Mouse (Mus musculus): Measurements from ENCODE around the gene Bud31. TPM values are rescaled to one million over a fixed set of nuclear protein-coding genes. Genes with fewer than 3 reads are reported as not detected.
A peak's percentile ranks its signal among the peaks of the same experiment; 100 is the strongest.
"Not testable (repeated sequence)": the region's sequence is repeated elsewhere in the genome, so short reads cannot be mapped to it uniquely, and the experiment has no call there.

Gene Bud31
- total RNA-seq, 2 experiments from 2014 or later = 48.5 to 54.9 TPM

GRCm38 (mm10) chr5:145123396-145123795, 16.8 kb upstream of the Bud31 start:
- DNase-seq (ENCODE audit: low spot score) = no peak

- DNase-seq (ENCODE audit: low spot score) = no peak
Observed at GRCm38 (mm10) chr5:145126580-145126979, 13.6 kb upstream of the Bud31 start.

DNA sequence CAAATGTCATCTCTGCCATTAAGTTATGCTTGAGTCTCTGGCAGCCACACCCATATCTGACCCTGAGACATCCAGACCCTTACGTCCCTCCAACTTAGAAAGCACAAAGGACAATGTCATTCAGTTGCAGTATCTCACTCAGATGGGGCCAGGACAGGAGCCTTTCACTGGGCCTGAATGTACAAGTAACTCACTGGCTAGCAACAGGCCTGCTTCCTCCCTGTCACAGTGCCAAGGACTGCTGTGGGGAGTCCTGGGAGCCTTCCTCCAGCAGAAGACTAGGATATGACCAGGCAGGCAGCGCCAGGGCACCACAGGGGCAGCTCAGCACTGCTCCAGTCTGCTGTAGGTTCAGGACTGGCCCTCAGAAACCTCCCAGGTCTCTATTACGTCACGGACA, 11.0 kb upstream of the Bud31 start:
- DNase-seq (ENCODE audit: low spot score) = no peak

- not testable (repeated sequence) for DNase-seq (ENCODE audit: low spot score)
Observed at GRCm38 (mm10) chr5:145129773-145130172, 10.4 kb upstream of the Bud31 start.

- DNase-seq (ENCODE audit: low spot score) = no peak
Observed at GRCm38 (mm10) chr5:145130191-145130590, 10.0 kb upstream of the Bud31 start.

DNA sequence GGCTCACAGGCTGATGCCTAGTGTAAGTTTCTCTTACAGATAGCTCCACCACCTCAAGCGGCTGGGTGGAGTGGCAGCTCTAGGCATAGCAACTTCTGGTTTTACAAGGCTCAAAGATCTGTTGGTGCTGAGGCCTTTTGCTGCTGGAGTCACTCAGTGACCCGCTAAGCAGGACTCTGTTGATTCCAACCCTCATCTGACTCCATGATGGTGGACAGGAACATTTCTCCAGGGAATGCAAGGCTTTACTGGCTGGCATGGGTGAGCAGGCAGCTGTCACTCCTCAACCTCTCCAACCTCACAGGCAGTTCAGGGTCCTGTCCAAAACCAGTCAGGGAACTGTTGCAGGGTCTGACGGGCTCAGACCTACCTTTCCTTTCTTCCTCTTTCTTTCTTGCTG, 9.2 kb upstream of the Bud31 start:
- DNase-seq (ENCODE audit: low spot score) = no peak

GRCm38 (mm10) chr5:145133275-145133674, 6.9 kb upstream of the Bud31 start:
- DNase-seq (ENCODE audit: low spot score) = not testable (repeated sequence)

- no peak for DNase-seq (ENCODE audit: low spot score)
Observed at GRCm38 (mm10) chr5:145138836-145139235, 1.3 kb upstream of the Bud31 start.

- DNase-seq (ENCODE audit: low spot score) = no peak
Observed at GRCm38 (mm10) chr5:145140611-145141010, 449 bp downstream of the Bud31 start.

GRCm38 (mm10) chr5:145147748-145148147, 7.6 kb downstream of the Bud31 start:
- no peak for DNase-seq (ENCODE audit: low spot score)

DNA sequence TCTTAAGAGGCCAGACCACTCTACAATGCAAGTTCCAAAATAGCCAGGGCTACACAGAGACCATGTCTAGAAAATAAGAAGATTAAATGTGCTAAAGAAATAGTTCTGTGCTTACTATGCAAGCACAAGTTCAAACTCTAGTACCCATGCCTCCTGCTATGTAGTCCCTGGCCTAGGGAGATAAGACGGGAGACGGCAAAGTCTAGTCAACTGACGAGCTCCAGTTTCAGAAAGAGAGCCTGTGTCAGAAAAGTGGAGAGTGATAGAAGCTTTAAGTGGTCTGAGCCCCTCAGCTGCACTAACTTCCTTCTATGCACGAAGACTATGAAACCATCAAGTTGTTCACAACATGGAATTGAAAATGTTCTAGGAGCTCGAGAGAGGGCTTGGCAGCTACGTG, 9.1 kb downstream of the Bud31 start:
- DNase-seq (ENCODE audit: low spot score) = no peak

GRCm38 (mm10) chr5:145152690-145153089, 12.5 kb downstream of the Bud31 start:
- no peak for DNase-seq (ENCODE audit: low spot score)

GRCm38 (mm10) chr5:145161361-145161760, 21.2 kb downstream of the Bud31 start:
- DNase-seq (ENCODE audit: low spot score) = no peak

- no peak for DNase-seq (ENCODE audit: low spot score)
Observed at GRCm38 (mm10) chr5:145164710-145165109, 24.5 kb downstream of the Bud31 start.

DNA sequence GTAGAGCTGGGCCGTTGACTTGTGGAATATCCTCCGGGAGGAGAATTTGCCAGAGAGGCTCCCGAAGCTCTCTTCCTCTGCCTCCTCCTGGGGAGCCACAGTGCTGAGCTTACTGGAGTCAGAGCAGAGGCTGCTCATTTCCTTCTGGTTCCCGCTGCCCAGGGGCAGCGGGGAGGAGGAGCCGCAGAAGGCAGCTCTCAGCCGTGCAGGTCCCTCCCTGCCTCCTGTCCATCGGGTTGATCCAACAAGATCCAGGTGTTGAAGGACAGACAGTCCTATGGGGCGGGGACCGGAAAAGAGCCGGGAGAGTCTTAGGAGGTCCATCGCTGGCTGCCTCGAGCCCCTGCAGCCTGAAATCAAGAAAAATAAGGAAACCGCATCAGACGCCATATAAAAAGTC, 25.0 kb downstream of the Bud31 start:
- no peak for DNase-seq (ENCODE audit: low spot score)

DNA sequence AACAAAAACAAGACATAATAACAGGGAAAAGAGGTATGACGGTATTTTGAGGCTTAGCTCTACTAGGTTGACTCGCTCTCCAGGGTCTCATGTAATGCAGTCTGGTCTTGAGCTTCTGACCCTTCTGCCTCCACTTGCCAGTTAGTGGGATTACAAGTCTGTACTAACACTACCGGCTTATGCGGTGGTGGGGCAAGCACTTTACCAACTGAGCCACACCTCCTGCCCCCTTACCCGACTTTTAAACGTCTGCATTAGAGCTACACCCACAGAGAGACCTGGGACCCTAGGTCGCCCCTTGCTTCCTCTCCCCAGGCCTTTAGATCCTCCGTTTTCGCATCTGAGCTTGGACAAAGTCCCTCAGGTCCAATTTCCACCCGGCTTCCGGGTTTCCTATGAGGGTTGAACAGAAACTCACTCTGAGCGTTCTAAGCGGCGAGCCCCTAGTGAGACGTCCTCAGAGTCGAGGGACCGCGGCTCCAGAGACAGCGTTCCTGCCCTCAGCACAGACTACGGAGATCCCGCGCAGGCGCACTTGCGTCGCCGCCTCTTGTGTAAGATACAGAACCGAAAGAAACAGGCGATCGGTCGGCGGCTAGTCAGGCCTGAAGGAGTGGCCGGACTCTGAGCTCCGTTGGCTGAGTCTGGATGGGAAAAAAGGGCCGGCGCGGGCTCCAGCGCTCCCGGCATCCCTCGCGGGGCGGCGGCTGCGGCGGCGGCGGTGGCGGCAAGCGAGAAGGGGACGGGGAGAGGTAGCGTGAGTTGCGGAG, 26.6 kb downstream of the Bud31 start, which contains the start of the genes Ptcd1 and Cpsf4:
Gene Ptcd1, minus strand, starts transcription at position 573 of the 770 bp plus-strand sequence.
Gene Cpsf4, plus strand, starts transcription at position 678 of the 770 bp plus-strand sequence.
- peak; percentile 99 for DNase-seq (ENCODE audit: low spot score)

GRCm38 (mm10) chr5:145167306-145167661, 27.1 kb downstream of the Bud31 start:
- DNase-seq (ENCODE audit: low spot score) = no peak

GRCm38 (mm10) chr5:145178461-145178980, 38.4 kb downstream of the Bud31 start:
- DNase-seq (ENCODE audit: low spot score) = no peak

DNA sequence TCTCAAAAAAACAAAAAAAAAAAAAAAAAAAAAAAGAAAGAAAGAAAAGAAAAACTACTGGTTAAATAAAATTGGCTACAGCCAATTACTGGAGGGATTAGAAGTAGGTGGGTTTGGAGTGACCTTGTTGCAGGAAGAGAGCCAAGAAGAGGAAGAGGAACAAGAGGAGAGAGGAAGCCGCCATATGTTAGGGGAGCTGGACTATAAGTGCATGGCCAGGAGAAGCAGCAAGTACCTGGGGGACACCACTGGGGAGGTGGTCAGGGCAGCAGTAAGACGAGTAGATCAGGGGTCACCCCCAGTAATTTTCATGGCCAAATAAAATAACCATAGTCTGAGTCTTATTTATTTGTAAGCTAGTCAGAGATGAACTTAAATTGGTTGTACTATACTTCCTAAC, 45.1 kb downstream of the Bud31 start:
- DNase-seq (ENCODE audit: low spot score) = no peak

DNA sequence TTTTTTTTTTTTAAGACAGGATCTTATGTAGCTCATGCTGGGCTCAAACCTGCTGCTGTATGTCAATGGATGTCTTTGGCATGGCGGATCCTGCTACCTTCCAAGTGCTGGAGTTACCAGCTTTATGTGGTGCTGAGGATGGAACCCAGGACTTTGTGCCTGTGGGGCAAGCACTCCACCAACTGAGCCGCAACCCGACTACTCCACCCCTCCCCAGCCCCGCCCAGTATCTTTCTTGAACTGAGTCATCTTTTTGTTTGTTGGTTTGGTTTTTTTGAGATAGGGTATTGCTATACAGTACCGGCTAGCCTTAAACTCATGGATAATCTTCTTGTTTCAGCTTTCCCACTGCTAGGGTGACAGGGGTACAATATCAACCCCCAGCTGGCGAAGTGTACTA, 49.3 kb downstream of the Bud31 start:
- no peak for DNase-seq (ENCODE audit: low spot score)

DNA sequence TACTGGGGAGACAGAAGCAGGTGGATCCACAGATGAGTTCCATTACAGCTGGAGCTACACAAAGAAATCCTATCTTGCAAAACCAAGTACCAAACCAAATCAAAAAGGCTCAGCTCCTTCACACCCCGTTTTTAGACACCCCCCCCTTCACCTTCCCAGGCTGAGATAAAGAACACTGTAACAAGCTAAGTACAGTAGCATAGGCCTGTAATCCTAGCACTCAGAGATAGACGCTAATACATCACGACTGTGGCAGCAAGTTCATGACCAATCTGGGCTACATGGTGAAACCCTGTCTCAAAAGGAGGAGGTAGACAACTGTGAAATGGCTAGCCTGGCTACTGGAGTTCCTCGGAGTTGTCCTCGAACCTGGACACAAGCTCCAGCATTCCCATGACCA, 50.2 kb downstream of the Bud31 start:
- no peak for DNase-seq (ENCODE audit: low spot score)

DNA sequence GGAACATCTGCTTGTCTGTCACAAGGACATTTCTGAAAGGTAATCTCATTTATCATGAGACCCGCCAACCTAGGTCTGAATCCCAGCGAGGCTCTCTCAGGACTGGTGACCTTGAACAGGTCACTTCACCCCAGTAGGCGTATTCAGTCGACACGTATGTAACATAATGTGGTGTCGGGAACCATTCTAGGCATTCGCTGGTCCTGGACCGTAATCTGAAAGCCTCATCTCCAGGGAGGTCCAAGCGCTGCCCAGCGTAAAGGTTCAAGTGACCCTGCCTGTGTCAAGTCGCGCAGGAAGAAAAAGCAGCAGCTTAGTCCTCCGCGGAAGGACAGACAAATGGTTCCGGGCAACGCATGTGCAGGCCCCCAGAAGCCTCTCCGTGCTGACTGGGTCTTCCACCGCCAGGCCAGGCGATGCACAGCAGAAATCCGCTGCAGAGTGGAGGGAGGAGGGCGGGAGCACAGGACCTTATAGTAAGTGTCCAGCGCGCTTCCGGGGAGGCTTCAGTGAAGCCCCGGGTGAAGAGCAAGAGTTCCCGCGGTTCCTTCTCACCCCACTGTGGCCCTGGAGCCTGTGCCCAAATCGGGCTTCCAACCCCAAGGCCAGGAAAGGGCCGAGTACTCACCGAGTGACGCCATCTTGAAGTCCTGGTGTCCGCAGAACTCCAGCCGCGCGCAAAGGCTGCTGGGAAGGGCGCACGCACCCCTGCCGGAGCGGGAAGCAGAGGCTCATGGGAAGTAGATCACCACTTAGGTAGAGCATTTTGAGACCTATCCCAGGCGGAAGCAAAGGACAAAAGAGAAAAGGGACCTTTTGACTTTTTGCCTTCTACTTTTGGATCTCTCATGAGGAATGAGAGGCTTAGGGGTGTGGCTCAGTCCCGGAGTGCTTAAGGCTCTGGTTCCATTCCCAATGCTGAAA, 51.0 kb downstream of the Bud31 start:
- DNase-seq (ENCODE audit: low spot score) = peak; percentile 90
